Mouse (Mus musculus) midbrain, embryonic 10.5 days (tissue): ENCODE measurements around the gene Rara. TPM values are rescaled to one million over a fixed set of nuclear protein-coding genes. Genes with fewer than 3 reads are reported as not detected.

ENCODE experiments used
- DNase-seq: peaks from one replicate; pipeline ENCODE4 v3.0.0-alpha.2; 2017; ENCODE audit warnings: low spot score
- H3K27ac ChIP-seq: fragments of 300-500 bp; sonication (generic); replicated peaks from 2 replicates; pipeline ENCODE4 v1.5.1; 2016; ENCODE audit warnings: mild to moderate bottlenecking
- H3K27me3 ChIP-seq: fragments of 300-500 bp; sonication (generic); 2 replicates; pipeline ENCODE4 v1.6.1; 2016; ENCODE audit warnings: low read depth, mild to moderate bottlenecking; ENCODE audit not compliant: poor library complexity, severe bottlenecking
- H3K36me3 ChIP-seq: fragments of 300-500 bp; sonication (generic); 2 replicates; pipeline ENCODE4 v1.6.1; 2016; ENCODE audit warnings: mild to moderate bottlenecking, moderate library complexity
- H3K4me1 ChIP-seq: fragments of 300-500 bp; sonication (generic); 2 replicates; pipeline ENCODE4 v1.6.1; 2016
- H3K4me3 ChIP-seq: fragments of 300-500 bp; sonication (generic); 2 replicates; pipeline ENCODE4 v1.5.1; 2016; ENCODE audit warnings: mild to moderate bottlenecking, moderate library complexity
- H3K9me3 ChIP-seq: fragments of 300-500 bp; sonication (generic); replicated peaks from 2 replicates; pipeline ENCODE4 v1.6.1; 2016; ENCODE audit warnings: mild to moderate bottlenecking
- WGBS: fragments of 180-500 bp; shearing (Covaris S2); methylation state at CpG from one replicate; pipeline ENCODE4 v1.1.7; 2016; 5-methylcytosine and 5-hydroxymethylcytosine counted together
- polyA plus RNA-seq: library from polyadenylated mRNA; unstranded; fragments of >200 nt; fragmentation: Nextera tagmentation; extraction: Ambion mirVana; gene quantifications from 2 replicates; pipeline ENCODE4 v1.2.1, GENCODE M21; 2016

Rara gene
- polyA plus RNA-seq, 1 experiment from 2014 or later, result 15.5 TPM

DNA sequence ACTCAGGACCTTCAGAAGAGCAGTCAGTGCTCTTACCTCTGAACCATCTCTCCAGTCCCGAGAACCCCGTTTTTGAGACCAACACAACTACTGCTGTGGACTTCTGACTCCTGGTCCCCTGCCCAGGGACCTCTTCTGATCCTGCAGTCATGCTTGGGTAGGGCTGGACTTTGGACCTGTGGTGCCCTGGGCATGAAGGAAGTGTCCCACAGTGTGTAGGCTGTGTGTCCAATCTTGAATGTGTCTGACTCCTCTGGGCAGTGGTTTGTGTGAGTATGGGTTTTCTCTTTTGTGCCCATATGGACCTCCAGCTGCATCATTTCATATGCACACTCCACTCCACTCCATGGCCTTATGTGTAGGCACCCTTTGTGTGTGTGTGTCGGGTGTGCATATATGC is 7.5 kb downstream of the Rara start:
- H3K9me3 ChIP-seq, result no peaks in the 10 kb centered on the region
- 92% methylated on average over 3 of the region's 3 CpGs for WGBS
- no peaks in the 10 kb centered on the region for H3K36me3 ChIP-seq
- peaks cover 80% of the 10 kb centered on the region for H3K4me1 ChIP-seq
- H3K27me3 ChIP-seq, result peaks cover 71% of the 10 kb centered on the region
- no peak for DNase-seq
- no peak overlapping the region for H3K27ac ChIP-seq
- H3K4me3 ChIP-seq, result no peak overlapping the region

- Histone ChIP-seq H3K36me3 (no peaks in the 10 kb centered on the region), H3K27ac (peak overlapping the region; percentile 24), H3K27me3 (peaks cover 62% of the 10 kb centered on the region), H3K4me3 (peak overlapping the region; percentile 80), H3K9me3 (no peaks in the 10 kb centered on the region), H3K4me1 (peaks cover 80% of the 10 kb centered on the region)
- WGBS, result under 1% methylated on average over 29 of the region's 29 CpGs
- peak; percentile 70 for DNase-seq
These were observed 8.6 kb downstream of the Rara start for GRCm38 (mm10) chr11:98936170-98936569.

DNA sequence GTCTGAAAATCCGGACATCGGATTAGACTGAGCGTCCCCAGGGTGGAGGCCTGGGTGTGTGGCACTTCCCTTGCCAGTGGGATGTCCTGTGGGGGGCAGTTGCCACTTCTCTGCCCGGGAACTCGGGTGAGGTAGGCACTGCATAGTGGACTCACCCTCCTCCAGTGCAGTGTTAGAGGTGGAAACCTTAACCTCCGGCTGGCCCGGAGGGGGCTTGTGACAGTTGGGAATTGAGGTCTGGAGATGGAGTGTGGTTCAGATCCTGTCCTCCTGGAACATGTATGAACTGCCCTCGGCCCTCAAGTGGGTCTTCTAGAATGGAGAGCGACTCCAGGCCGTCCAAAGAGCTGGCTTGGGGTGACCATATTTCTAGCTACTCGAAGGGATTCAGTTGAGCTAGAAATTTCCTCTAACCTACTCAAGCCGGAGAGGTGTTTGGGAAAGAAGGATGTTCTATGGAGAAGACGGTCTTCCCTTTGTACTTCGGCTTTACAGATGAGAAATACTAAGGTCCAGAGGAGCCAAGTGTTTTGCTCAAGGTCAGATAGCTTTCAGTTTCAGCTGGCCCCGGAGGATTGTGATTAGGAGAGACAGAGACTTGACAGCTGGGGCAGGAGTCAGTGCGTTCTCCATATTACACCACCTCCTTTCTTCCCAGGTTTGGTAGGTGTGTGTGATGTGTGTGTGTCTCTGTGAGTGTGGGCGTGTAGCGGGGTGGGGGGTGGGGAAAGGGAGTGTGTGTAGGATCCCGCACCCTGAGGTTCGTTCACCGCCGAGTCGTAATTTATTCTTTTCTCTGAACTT is 9.2 kb downstream of the Rara start:
- 3% methylated on average over 23 of the region's 23 CpGs for WGBS
- Histone ChIP-seq H3K27ac (peak overlapping the region; percentile 87), H3K27me3 (peaks cover 60% of the 10 kb centered on the region), H3K4me1 (peaks cover 80% of the 10 kb centered on the region), H3K4me3 (peak overlapping the region; percentile 80), H3K36me3 (no peaks in the 10 kb centered on the region), H3K9me3 (no peaks in the 10 kb centered on the region)
- DNase-seq, result no peak

GRCm38 (mm10) chr11:98937410-98937913 is 9.8 kb downstream of the Rara start:
- peak; percentile 87 for DNase-seq
- H3K4me3 ChIP-seq, result peak overlapping the region; percentile 80
- no peaks in the 10 kb centered on the region for H3K36me3 ChIP-seq
- peaks cover 80% of the 10 kb centered on the region for H3K4me1 ChIP-seq
- WGBS, result 0% methylated on average over 37 of the region's 38 CpGs
- peaks cover 60% of the 10 kb centered on the region for H3K27me3 ChIP-seq
- H3K27ac ChIP-seq, result peak overlapping the region; percentile 87
- no peaks in the 10 kb centered on the region for H3K9me3 ChIP-seq

DNA sequence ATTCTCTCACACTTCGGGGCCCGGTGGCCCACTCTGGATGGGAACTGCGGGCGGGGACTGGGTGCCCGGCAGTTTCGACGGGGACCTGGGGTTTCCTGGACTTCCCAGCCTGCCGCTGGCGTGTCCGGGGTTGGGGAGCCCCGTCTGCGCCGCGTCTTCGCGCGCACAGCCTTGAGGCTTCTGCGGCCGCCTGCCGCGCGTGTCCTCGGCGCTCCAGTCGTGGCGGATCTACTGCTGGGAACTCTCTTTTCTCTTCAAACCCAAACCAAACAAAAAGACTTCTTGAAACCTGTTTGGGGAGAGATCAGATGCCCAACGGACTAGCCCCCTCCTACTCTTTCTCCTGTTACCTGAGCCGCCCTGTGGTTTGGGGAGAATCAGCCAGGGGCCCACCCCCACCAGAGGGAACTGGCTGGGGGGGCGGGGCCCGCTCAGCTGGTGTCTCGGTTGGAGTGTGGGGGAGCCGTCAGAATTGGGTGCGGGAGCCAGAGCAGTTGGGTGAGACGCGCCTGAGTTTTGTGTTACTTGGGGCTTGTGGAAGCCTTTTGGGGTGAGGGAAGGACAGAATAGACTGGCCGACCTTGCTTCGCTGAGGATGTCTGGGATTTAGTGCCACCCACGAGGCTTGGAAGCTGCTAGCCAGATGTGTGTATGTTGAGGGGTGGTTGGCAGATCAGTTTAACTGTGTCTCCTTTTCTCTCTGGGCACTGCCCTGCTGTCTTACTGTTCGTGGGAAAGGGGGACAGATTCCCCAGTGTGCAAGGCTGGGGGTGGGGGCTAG is 10.5 kb downstream of the Rara start:
- Histone ChIP-seq H3K36me3 (no peaks in the 10 kb centered on the region), H3K4me3 (peak overlapping the region; percentile 80), H3K27ac (peak overlapping the region; percentile 87), H3K27me3 (peaks cover 58% of the 10 kb centered on the region), H3K4me1 (peaks cover 80% of the 10 kb centered on the region), H3K9me3 (no peaks in the 10 kb centered on the region)
- DNase-seq, result no peak
- WGBS, result under 1% methylated on average over 39 of the region's 39 CpGs

DNA sequence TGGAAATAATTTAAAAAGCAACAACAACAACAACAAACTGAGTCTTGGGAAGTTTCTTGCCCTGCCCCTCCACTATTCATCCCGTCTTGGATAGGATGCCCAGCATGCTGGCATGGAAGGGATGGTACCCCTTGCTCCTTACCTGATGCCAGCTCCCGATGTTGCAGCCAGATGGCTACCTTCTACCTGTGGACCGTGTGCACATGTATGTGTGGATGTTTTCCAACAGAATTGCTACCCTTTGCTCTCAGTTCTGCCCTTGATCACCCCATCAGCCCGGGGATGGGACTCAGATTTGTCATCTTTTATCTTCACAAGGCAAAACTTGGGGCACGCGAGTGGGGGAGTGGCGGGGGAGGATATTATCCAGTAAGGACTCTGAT is 11.1 kb downstream of the Rara start:
- Histone ChIP-seq H3K27me3 (peaks cover 52% of the 10 kb centered on the region), H3K27ac (no peak overlapping the region), H3K9me3 (no peaks in the 10 kb centered on the region), H3K4me1 (peaks cover 80% of the 10 kb centered on the region), H3K4me3 (peak overlapping the region; percentile 80), H3K36me3 (no peaks in the 10 kb centered on the region)
- DNase-seq, result no peak
- WGBS, result 51% methylated on average over 7 of the region's 7 CpGs

DNA sequence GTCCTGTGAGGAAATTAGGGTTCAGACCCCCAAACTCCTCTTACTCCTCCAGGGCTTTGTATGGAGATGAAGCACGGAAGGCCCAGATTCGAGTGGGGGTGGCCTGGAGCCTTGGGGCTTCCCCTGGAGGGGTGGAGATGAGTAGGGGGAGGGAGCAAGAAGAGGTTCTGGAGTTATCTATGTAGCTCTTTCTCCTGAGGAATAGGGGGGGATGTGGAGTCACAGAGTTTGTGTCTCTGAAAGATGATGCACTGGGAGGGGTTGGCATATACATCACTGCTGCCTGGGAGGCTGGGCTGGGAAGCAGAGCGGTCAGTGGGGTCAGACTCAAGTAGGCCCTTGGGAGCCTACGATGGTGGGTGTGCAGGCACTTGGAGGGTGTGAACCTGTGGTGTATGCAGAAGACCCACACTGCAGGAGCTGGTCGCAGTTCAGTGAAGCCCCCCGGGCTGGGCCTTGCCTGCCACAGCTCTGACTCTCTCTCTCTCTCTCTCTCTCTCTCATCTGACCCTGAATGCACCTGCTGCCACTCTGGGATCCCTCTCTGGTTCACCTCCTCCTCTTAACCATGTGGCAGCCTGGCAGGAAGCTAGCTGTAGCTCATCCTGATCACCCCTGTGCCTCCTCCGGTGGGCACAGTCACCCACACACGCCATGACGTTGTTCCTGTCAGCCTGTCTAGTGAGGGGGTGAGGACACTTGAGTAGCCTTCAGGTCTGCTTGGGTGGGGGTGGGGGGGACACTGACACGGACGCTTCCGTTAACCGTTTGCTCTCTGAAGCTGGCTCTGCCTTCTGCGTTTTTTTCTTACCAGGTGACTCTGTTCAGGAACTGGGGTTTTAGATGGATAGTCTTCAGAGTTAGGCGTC is 11.7 kb downstream of the Rara start:
- peak overlapping the region; percentile 80 for H3K4me3 ChIP-seq
- peaks cover 86% of the 10 kb centered on the region for H3K4me1 ChIP-seq
- 59% methylated on average over 15 of the region's 15 CpGs for WGBS
- no peaks in the 10 kb centered on the region for H3K36me3 ChIP-seq
- peaks cover 46% of the 10 kb centered on the region for H3K27me3 ChIP-seq
- no peak overlapping the region; the same call in 1 of the 2 replicates for H3K27ac ChIP-seq
- no peak for DNase-seq
- no peaks in the 10 kb centered on the region for H3K9me3 ChIP-seq

GRCm38 (mm10) chr11:98939953-98940641 is 12.5 kb downstream of the Rara start:
- DNase-seq, result no peak

GRCm38 (mm10) chr11:98940776-98941175 is 13.2 kb downstream of the Rara start:
- WGBS, result 26% methylated on average over 3 of the region's 3 CpGs
- Histone ChIP-seq H3K36me3 (no peaks in the 10 kb centered on the region), H3K9me3 (no peaks in the 10 kb centered on the region), H3K4me3 (peak overlapping the region; percentile 74), H3K27ac (peak overlapping the region; percentile 94), H3K4me1 (peaks cover 100% of the 10 kb centered on the region), H3K27me3 (peaks cover 32% of the 10 kb centered on the region)
- DNase-seq, result no peak

More at GRCm38 (mm10) chr11:98939953-98940641, 12.5 kb downstream of the Rara start:
- 50% methylated on average over 11 of the region's 11 CpGs for WGBS
- Histone ChIP-seq H3K27me3 (peaks cover 38% of the 10 kb centered on the region), H3K4me3 (peak overlapping the region; percentile 74), H3K4me1 (peaks cover 94% of the 10 kb centered on the region), H3K27ac (peak overlapping the region; percentile 94; the same call in 1 of the 2 replicates), H3K9me3 (no peaks in the 10 kb centered on the region), H3K36me3 (no peaks in the 10 kb centered on the region)

- peaks cover 98% of the 10 kb centered on the region for H3K4me1 ChIP-seq
- DNase-seq, result no peak
These were observed 13.8 kb downstream of the Rara start for GRCm38 (mm10) chr11:98941341-98941825.

DNA sequence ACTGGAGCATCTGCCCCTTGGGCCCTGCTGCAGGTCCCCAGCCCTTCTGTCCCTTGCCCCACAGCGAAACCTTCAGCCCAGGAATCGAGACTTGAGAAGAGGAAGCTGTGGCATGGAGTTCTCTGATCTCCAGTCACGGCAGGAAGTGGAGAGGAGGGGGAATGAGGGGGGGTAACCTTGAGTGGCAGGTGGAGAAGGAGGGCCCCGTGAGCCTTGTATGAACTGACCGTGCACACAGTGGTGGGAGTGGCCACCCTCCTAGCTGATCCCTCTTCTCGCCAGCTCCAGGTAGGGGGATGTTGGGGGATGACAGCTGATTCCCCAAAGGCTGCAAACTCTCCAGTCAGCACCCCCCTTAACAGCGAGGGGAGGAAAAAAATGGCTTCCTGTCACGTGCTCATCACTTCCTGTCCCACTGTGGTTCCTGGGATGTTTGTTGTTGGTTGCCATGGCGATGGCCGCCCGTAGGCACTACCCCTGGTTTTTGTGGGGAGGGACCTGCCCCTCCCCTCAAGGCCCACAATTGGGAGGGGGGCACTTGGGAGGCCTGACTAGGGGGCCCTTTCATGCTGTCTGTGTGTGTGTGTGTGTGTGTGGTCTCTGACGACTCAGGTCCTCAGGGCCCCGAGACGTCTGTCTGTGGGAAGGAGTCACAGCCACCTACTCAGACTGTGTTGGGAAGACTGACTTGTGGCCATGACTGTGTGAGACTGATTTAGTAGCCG is 14.4 kb downstream of the Rara start:
- Histone ChIP-seq H3K9me3 (no peaks in the 10 kb centered on the region), H3K4me1 (peaks cover 94% of the 10 kb centered on the region), H3K27ac (peak overlapping the region; percentile 94), H3K36me3 (no peaks in the 10 kb centered on the region), H3K4me3 (peak overlapping the region; percentile 74), H3K27me3 (peaks cover 19% of the 10 kb centered on the region)
- 8% methylated on average over 15 of the region's 15 CpGs for WGBS
- peak; percentile 91 for DNase-seq

More at GRCm38 (mm10) chr11:98941341-98941825, 13.8 kb downstream of the Rara start:
- Histone ChIP-seq H3K27me3 (peaks cover 25% of the 10 kb centered on the region), H3K36me3 (no peaks in the 10 kb centered on the region), H3K27ac (peak overlapping the region; percentile 94), H3K9me3 (no peaks in the 10 kb centered on the region), H3K4me3 (peak overlapping the region; percentile 74)
- 7% methylated on average over 12 of the region's 12 CpGs for WGBS
